Mouse (Mus musculus): ENCODE results near the gene Osmr. TPM values are rescaled to one million over a fixed set of nuclear protein-coding genes. Genes with fewer than 3 reads are reported as not detected.
"Not testable (repeated sequence)": the region's sequence is repeated elsewhere in the genome, so short reads cannot be mapped to it uniquely, and the experiment has no call there.

The Osmr gene
- total and polyA plus RNA-seq, 3 experiments, result not detected

- no peak overlapping the region for H3K4me3 ChIP-seq (replicated peaks in 1 of 3; ENCODE audit: low read depth in 2 of 3, low read length in 2 of 3, poor library complexity in 1 of 3)
- TF ChIP-seq ZMIZ1 (IDR thresholded peaks at IDR 0.05; ENCODE audit: low read depth, low read length) (no peak), ZNF384 (IDR thresholded peaks at IDR 0.05; ENCODE audit: low read depth, low read length) (no peak), CHD1 (IDR thresholded peaks at IDR 0.05; ENCODE audit: low read depth, low read length) (no peak), MYC (IDR thresholded peaks at IDR 0.05; ENCODE audit: low read depth, low read length) (no peak), SMC3 (IDR thresholded peaks at IDR 0.05; ENCODE audit: low read depth, low read length) (no peak), NRF1 (IDR thresholded peaks at IDR 0.05; ENCODE audit: low read depth, low read length) (no peak), RAD21 (IDR thresholded peaks at IDR 0.05; ENCODE audit: low read depth, low read length) (no peak), POLR2A (IDR thresholded peaks at IDR 0.05; ENCODE audit: low read depth, low read length) (no peak), UBTF (IDR thresholded peaks at IDR 0.05; ENCODE audit: low read depth, low read length) (no peak), RCOR1 (conservative IDR thresholded peaks at IDR 0.05; ENCODE audit: low read depth, low read length) (no peak)
- no peak overlapping the region for H3K4me2 ChIP-seq (ENCODE audit: insufficient read depth, low read depth, poor library complexity, severe bottlenecking)
- no peak for DNase-seq (ENCODE audit: extremely low read depth)
- no peaks in the 10 kb centered on the region for H3K36me3 ChIP-seq (replicated peaks in 1 of 2; ENCODE audit: control insufficient read depth in 1 of 2, insufficient read depth in 1 of 2, low read length in 1 of 2)
- no peak overlapping the region for H3K27ac ChIP-seq (ENCODE audit: insufficient read depth, low read depth)
- no peak overlapping the region for H3K9ac ChIP-seq (ENCODE audit: insufficient read depth, low read depth)
- dilution Hi-C loops (cut with MboI; ENCODE audit: extremely low pct_ligation_motif_present, extremely low pct_unique_long_range_greater_than_20kb, low sequenced_read_pairs), result no loop called here
- no peaks in the 10 kb centered on the region for H3K79me2 ChIP-seq (replicated peaks; ENCODE audit: control insufficient read depth, extremely low read depth, insufficient read depth, poor library complexity, severe bottlenecking)
- H3K27me3 ChIP-seq (replicated peaks), result no peaks in the 10 kb centered on the region
- peaks cover 7% of the 10 kb centered on the region for H3K9me3 ChIP-seq (replicated peaks; ENCODE audit: low read length)
- in situ Hi-C loops (cut with MboI; ENCODE audit: low pct_ligation_motif_present, low pct_unique_long_range_greater_than_20kb, low sequenced_read_pairs), result no loop called here
- no peaks in the 10 kb centered on the region for H3K4me1 ChIP-seq (ENCODE audit: control insufficient read depth in 1 of 2, insufficient read depth in 2 of 2)
These were observed 59.0 kb downstream of the Osmr start for GRCm38 (mm10) chr15:6815807-6816206.

GRCm38 (mm10) chr15:6801212-6801611 is 73.6 kb downstream of the Osmr start:
- H3K79me2 ChIP-seq (replicated peaks; ENCODE audit: control insufficient read depth, extremely low read depth, insufficient read depth, poor library complexity, severe bottlenecking); H3K4me2 ChIP-seq (ENCODE audit: insufficient read depth, low read depth, poor library complexity, severe bottlenecking); H3K9ac ChIP-seq (ENCODE audit: insufficient read depth, low read depth); H3K4me3 ChIP-seq (replicated peaks in 1 of 3; ENCODE audit: low read depth in 2 of 3, low read length in 2 of 3, poor library complexity in 1 of 3); H3K27me3 ChIP-seq (replicated peaks); H3K4me1 ChIP-seq (ENCODE audit: control insufficient read depth in 1 of 2, insufficient read depth in 2 of 2); dilution Hi-C loops (cut with MboI; ENCODE audit: extremely low pct_ligation_motif_present, extremely low pct_unique_long_range_greater_than_20kb, low sequenced_read_pairs); H3K9me3 ChIP-seq (replicated peaks; ENCODE audit: low read length); DNase-seq (ENCODE audit: extremely low read depth); in situ Hi-C loops (cut with MboI; ENCODE audit: low pct_ligation_motif_present, low pct_unique_long_range_greater_than_20kb, low sequenced_read_pairs); H3K27ac ChIP-seq (ENCODE audit: insufficient read depth, low read depth): not testable (repeated sequence)
- peaks cover 13 to 34% of the 10 kb centered on the region in 2 experiments for H3K36me3 ChIP-seq (replicated peaks in 1 of 2; ENCODE audit: control insufficient read depth in 1 of 2, insufficient read depth in 1 of 2, low read length in 1 of 2)

GRCm38 (mm10) chr15:6792846-6793245 is 81.9 kb downstream of the Osmr start:
- dilution Hi-C loops (cut with MboI; ENCODE audit: extremely low pct_ligation_motif_present, extremely low pct_unique_long_range_greater_than_20kb, low sequenced_read_pairs), result no loop called here
- Histone ChIP-seq H3K9ac (ENCODE audit: insufficient read depth, low read depth) (no peak overlapping the region), H3K27ac (ENCODE audit: insufficient read depth, low read depth) (no peak overlapping the region), H3K36me3 (replicated peaks in 1 of 2; ENCODE audit: control insufficient read depth in 1 of 2, insufficient read depth in 1 of 2, low read length in 1 of 2) (peaks cover 71 to 93% of the 10 kb centered on the region in 2 experiments), H3K27me3 (replicated peaks) (no peaks in the 10 kb centered on the region), H3K4me2 (ENCODE audit: insufficient read depth, low read depth, poor library complexity, severe bottlenecking) (no peak overlapping the region), H3K79me2 (replicated peaks; ENCODE audit: control insufficient read depth, extremely low read depth, insufficient read depth, poor library complexity, severe bottlenecking) (no peaks in the 10 kb centered on the region), H3K4me3 (replicated peaks in 1 of 3; ENCODE audit: low read depth in 2 of 3, low read length in 2 of 3, poor library complexity in 1 of 3) (no peak overlapping the region), H3K9me3 (replicated peaks; ENCODE audit: low read length) (no peaks in the 10 kb centered on the region), H3K4me1 (ENCODE audit: control insufficient read depth in 1 of 2, insufficient read depth in 2 of 2) (no peaks in the 10 kb centered on the region)
- in situ Hi-C loops (cut with MboI; ENCODE audit: low pct_ligation_motif_present, low pct_unique_long_range_greater_than_20kb, low sequenced_read_pairs), result no loop called here
- DNase-seq (ENCODE audit: extremely low read depth), result no peak
- no peak for TF ChIP-seq JUND (conservative IDR thresholded peaks at IDR 0.05; ENCODE audit: low read depth, low read length)
- no peak for TF ChIP-seq MAZ (IDR thresholded peaks at IDR 0.05; ENCODE audit: low read depth, low read length)
- TF ChIP-seq ETS1 (conservative IDR thresholded peaks at IDR 0.05; ENCODE audit: low read depth, low read length), result no peak
- no peak for TF ChIP-seq POLR2AphosphoS2 (IDR thresholded peaks at IDR 0.05; ENCODE audit: low read depth, low read length)
- TF ChIP-seq USF2 (conservative IDR thresholded peaks at IDR 0.05; ENCODE audit: low read depth, low read length), result no peak
- no peak for TF ChIP-seq BHLHE40 (IDR thresholded peaks at IDR 0.05; ENCODE audit: low read depth, low read length)
- TF ChIP-seq E2F4 (IDR thresholded peaks at IDR 0.05; ENCODE audit: insufficient replicate concordance, low read depth, low read length), result no peak
- no peak for TF ChIP-seq NRF1 (IDR thresholded peaks at IDR 0.05; ENCODE audit: low read depth, low read length)
- TF ChIP-seq CTCF (conservative IDR thresholded peaks at IDR 0.05 in 1 of 2, IDR thresholded peaks at IDR 0.05 in 1 of 2; ENCODE audit: low read depth in 2 of 2, low read length in 2 of 2), result no peak
- no peak for TF ChIP-seq CHD2 (IDR thresholded peaks at IDR 0.05; ENCODE audit: low read length)
- TF ChIP-seq MEF2A (IDR thresholded peaks at IDR 0.05; ENCODE audit: borderline replicate concordance, low read depth, low read length), result no peak
- TF ChIP-seq RCOR1 (conservative IDR thresholded peaks at IDR 0.05; ENCODE audit: low read depth, low read length), result no peak
- TF ChIP-seq TBP (conservative IDR thresholded peaks at IDR 0.05; ENCODE audit: low read depth, low read length), result no peak
- no peak for TF ChIP-seq GABPA (IDR thresholded peaks at IDR 0.05; ENCODE audit: insufficient replicate concordance, low read depth, low read length)
- TF ChIP-seq MAX (IDR thresholded peaks at IDR 0.05; ENCODE audit: low read length), result no peak
- no peak for TF ChIP-seq ZMIZ1 (IDR thresholded peaks at IDR 0.05; ENCODE audit: low read depth, low read length)
- TF ChIP-seq SIN3A (IDR thresholded peaks at IDR 0.05; ENCODE audit: low read length), result no peak
- no peak for TF ChIP-seq RAD21 (IDR thresholded peaks at IDR 0.05; ENCODE audit: low read depth, low read length)
- no peak for TF ChIP-seq MYC (IDR thresholded peaks at IDR 0.05; ENCODE audit: low read depth, low read length)

All from CH12.LX (cell line).